Mouse (Mus musculus): ENCODE measurements at regions not wholly inside any gene's neighbourhood (a gene's known extent, or its start where the extent isn't known, plus 50 kb on each side); places are given as distances from the start of the nearest gene placed in this dataset.

DNA sequence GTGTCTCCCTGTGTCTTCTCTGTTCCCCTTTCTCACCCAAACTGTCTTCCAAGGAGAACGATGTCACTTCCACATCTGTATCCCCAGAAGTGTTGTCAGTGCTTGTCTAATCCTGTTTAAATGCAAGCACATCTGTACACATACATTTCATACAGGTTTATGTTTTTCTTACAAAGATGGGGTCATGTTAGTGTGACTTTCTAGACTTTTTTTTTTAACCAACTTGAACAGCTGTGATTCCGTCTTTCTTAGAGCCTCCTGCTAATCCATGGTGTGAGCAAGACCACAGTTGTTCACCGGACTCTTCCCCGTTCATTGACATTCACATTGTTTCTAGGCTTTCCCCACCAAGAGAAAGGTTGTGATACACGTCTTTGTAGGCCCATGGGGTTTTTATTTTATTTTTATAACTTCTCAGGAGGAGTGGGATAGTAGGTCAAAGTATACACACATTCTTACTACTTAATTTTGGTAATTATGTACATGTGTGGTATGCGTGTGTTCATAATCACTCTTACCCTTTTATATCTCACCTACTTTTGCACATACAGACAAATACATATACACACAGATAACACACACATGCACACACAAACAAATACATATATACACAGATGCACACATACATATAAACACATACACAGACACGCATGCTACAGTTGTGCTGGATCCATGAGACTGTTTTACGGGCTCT lies 100.6 kb upstream of the Cpm start:
- in situ Hi-C loops (cut with MboI, MseI), result no loop called here

DNA sequence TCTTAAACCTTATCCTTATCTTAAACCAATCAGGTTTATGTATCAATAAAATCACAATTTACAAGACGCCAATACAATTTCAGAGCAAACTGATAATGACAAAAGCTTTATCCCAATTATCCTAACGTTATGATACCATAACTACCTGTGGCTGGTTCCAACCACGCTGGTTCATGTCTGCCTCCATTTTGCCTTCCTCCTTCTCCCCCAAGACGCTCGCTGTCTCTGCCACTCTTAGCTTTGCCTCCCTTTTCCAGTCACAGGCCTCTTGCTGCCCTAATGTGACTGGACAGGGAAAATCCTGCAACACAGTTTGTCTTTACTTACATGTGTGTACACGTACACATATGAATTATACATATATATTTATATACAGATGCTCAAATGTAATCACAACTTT lies 101.3 kb upstream of the Cpm start:
- in situ Hi-C loops (cut with MboI, MseI), result no loop called here

DNA sequence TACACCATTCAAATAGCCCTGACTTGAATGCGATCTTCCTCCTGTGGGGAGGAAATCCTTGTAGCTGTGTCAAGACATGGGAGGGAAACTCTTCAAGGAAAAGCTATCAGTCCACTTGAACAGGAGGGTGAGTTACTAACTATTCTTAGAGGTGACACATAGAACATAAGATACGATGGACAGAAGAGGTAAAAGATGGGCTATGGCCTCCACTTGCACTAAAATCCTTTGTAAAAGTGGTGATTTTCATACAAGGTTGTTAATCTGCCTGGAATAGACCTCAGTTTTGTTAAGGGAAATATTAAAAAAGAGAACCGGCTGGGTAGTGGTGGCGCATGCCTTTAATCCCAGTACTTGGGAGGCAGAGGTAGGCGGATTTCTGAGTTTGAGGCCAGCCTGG lies 102.1 kb upstream of the Cpm start:
- in situ Hi-C loops (cut with MboI, MseI), result no loop called here

DNA sequence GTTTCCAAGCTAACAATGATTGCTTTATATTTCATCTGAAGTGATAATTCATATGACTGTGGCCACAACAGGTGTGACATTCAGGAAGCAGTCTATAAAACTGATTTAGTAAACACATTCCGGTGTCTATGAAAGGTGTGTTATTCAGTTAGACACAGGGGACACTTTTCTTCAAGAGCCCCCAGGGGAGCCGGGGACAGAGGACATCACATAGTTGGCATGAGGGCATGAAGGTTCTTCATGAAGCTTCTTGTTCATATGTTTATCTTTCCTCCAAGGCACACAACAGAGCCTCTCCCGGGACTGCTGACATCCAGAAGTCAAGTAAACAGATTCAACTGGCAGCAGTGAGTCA lies 102.5 kb upstream of the Cpm start:
- in situ Hi-C loops (cut with MboI, MseI), result no loop called here

DNA sequence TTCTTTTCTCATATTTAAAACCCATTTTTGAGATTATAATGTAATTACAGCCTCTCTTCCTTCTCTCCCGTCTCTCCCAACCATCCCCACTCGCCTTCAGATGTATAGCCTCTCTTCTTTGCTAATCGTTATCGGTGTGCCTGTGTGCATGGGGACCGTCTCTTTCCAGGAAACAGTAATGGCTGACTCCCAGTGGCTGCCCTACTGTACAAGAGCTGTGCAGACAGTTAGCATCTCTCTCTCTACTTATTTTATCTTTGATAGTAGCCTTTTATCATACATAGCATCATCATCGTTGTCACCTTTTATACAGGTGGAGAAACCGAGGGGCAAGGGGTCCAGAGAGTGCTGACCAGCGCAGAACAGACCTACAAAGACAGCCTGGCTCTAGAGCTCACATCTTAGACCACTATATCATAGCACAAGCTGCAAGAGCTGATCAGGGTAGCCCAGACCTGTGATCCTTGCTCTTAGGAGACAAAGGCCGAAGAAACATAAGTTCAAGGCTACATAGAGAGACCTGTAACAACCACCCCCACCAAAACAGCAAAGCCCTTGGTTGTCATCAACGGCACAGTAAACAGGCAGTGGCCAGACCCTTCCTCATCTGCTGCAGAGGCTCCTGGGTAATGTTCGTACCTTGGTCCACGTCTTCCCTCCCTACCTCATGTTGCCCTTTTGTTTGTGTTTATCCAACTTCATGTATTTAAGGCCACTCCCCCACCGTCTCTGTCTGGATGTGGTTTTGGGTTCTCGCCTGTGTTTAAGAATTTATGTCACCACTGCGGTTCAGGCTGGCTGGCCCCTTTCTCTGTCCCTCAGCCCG lies 103.1 kb upstream of the Cpm start:
- in situ Hi-C loops (cut with MboI, MseI), result no loop called here

DNA sequence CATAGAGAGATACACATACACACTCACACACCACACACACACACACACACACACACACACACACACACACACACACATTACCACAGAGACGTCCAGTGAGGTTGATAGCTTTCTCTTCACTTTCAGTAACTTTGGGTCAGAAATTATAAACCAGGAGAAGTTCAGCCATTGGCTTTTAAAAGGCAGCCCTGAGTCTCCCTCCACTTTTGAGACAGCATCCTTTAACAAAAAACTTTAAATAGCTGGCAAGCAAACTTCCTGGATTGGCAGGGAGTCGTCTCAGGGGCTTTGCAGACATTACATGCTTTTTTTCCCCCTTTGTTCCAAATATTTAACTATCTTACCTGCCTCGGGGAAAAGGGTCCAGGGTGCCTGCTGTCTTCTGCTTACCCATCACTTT lies 103.7 kb upstream of the Cpm start:
- in situ Hi-C loops (cut with MboI, MseI), result no loop called here

DNA sequence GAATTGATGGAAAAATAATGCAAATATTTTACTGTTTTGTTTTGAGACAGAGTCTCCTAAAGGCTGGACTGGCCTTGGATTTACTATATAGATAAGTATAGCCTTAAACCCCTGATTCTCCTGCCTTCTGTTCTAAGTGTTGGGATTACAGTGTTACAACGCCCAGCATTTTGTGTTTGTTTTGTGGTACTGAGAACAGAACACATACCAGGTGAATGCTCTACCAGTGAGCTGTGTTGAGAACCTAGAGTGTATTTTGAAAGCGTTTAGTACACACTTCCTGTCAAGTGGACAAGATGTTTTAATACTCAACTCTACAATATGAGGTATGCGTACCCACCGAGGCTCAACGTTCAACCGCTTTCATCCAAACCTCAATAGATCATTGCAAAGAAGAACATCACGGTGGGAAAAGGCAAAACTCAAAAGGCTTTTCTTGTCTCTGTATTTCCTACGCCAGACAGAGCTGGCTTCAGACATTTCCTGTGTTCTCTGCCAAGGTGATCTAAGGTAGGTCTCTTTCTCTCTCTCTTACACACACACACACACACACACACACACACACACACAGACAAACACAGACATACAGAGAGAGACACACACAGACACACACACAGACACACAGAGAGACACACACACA lies 104.3 kb upstream of the Cpm start:
- in situ Hi-C loops (cut with MboI, MseI), result no loop called here

DNA sequence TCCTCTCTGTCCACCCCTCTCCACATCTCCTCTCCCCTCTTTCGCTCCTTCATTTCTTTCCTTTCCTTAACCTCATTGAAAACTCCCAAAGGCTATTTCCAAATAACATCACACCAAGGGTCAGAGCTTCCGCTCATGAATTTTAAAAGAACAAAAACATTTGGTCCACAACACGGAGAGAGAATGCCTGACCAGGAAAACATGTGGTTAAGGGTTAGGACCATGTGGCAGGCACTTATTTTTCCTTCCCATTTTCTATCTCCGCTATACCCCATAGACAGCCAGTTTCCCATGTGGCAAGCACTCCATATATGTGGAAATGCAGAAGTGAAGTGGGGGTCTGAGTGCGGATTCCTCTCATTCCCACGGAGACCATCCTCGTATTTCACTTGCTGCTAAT lies 105.2 kb upstream of the Cpm start:
- in situ Hi-C loops (cut with MboI, MseI), result no loop called here

DNA sequence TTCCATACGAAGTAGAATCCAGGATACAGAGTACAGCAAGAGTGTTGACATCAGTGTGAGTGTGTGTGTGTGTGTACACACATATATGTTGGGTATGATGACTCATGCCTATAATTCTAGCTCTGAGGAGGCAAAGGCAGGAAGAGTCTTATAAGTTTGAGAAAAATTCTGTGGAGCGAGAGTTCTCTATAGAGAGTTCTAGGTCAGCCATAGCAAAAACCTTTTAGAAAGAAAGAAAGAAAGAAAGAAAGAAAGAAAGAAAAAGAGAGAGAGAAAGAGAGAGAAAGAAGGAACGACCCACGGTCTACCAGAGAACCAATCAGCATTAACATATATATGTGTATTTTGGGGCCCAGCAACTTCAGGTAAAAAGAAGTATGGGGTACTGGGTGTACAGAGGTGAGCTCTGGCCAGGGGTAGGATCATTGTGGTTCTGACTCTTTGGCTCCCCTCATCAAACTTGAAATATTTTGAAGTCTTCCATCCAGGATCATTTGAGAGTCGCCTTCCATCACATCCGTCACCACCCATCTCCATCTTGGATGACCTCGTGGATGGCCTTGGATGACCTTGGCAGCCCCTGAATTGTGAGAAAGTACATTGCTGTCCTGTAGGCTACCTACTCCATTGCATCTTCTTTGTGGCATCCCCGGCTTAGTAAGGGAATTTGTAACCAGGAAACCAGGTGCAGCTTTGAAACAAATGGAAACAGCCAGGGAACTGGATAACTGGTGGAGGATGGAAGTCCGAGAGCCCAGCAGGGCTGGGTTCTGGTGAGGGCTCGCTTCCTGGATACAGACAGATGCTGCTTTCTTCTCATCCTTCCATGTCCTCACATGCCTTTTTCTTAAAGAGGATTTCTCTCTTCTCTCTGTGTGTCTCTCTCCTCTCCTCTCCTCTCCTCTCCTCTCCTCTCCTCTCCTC lies 106.1 kb upstream of the Cpm start:
- in situ Hi-C loops (cut with MboI, MseI), result no loop called here

DNA sequence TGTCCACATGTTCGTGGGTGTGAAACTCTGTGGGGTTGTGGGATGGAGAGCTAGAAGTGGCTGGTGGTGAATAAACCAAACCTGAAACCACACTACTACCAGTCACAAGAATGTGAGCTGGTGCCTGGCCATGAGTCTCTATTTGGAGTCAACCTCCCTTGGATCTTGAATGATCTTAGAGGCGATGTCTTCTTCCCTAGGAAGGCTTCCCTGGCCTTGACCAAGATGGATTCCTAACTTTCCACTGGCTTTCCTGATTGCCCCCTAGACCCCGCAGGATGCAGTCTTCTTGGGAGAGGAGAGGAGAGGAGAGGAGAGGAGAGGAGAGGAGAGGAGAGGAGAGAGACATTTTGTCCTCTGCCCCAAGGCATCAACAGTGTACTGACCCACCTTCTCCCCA lies 106.9 kb upstream of the Cpm start:
- in situ Hi-C loops (cut with MboI, MseI), result no loop called here

DNA sequence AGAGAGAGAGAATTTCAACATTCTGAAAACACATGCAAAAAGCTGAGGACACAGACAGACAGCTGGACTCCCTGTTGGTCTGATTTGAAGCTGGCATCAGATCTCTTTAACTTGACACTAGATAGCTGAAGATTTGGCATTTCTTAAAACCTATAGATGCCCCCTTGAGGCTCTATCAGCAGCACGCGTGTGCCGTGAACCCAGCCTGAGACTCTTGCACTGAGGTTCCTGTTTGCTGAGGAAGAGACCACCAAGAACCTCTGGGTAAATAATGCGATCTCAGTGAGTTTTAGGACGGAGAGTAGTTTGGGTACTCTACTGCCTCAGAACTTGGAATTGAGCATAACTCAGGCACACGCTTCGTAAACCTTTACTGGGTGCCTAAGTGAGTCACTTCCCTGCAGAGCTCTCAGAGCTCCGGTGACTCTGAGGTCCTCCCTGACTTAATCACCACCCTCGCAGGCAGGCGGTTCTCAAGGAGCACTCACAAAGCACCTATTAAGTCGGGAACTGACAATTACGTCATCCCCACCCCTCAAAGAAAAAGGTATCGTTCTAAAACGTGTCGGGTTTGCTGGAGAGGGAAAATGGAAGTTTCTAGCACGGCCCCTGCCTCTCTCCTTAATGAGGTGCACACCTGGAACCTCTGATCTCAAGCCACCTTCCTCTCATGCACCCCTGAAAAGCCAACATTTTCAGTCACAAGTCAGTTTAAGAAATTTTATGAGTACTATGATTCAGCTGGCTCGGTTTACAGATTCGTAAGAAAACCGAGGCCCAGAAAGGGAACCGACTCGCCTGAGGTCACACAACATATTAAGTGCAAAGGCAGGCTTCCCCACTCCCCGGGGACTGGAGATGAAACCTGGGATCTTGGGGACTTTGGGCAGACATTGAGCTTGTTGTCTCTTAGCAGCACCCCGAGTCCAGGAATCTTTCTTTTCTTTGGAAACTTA lies 107.7 kb upstream of the Cpm start:
- in situ Hi-C loops (cut with MboI, MseI), result no loop called here

DNA sequence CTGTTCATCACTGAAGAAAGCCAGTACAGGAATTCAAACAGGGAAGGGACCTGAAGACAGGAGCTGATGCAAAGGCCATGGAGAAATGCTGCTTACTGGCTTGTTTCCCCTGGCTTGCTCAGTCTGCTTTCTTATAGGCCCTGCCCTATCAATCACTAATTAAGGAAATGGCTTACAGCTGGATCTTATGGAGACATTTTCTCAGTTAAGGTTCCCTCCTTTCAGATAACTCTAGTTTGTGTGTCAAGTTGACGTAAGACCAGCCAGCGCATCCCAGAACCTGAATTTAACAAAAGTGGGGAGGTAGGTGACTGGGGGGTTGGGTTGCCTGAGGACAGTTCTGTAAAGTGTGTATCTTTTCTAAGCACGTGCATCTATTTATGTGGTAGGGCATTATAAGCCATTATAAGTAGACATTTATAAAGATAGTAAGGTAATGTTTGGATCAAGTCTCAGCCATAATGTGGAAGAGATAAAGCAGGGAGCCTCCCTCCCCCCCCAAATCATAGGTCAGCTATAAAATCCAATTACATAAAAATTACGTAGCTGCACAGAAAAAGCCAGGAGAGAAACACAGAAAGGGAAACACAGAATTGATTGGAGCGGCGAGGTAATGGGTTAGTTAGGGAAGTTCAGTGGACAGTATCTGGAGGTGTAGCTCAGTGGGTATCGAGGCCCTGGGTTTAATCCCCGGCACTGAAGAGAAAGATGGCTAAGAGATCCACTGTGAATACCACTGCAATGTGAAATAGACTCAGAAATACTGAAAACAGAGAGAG lies 108.6 kb upstream of the Cpm start:
- in situ Hi-C loops (cut with MboI, MseI), result no loop called here

DNA sequence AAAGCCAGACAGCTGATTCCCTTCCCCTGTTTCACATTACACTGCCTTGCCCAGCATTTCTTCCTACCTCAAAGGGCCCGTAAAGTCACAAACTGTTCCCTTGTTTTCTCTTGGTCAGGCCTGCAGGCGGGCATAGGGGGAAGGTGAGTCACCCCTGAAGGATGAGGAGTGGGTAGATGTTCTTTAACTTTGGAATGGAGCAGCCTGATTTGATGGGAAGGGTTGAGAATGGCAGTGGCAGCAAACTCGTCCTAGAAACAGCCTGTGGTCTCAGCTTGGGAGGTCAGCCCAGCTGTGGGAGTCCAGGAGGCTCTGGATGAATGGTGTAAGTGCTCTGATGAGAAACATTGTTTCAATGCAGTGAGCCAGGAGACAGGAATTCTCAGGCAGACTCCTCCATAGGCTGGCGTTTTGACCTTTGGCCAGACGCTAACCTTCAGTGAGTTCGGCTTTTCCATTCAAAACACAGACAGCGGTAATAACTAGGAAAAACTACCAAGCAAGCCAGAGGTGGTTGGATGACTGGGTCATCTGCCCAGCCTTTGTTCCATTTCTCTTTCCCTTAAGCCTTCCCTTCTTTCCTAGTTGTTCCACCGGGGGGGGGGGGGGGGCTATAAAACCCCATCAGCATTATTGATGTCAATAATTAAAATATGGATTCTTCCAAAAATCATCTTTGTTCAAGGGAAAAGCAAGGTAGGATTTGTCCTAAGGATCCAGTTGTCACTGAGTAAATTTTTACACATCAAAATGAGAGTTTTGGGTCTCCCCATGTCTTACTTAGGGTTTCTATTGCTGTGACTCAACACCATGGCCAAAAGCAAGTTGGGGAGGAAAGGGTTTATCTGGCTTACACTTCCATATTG lies 109.4 kb upstream of the Cpm start:
- in situ Hi-C loops (cut with MboI, MseI), result no loop called here

DNA sequence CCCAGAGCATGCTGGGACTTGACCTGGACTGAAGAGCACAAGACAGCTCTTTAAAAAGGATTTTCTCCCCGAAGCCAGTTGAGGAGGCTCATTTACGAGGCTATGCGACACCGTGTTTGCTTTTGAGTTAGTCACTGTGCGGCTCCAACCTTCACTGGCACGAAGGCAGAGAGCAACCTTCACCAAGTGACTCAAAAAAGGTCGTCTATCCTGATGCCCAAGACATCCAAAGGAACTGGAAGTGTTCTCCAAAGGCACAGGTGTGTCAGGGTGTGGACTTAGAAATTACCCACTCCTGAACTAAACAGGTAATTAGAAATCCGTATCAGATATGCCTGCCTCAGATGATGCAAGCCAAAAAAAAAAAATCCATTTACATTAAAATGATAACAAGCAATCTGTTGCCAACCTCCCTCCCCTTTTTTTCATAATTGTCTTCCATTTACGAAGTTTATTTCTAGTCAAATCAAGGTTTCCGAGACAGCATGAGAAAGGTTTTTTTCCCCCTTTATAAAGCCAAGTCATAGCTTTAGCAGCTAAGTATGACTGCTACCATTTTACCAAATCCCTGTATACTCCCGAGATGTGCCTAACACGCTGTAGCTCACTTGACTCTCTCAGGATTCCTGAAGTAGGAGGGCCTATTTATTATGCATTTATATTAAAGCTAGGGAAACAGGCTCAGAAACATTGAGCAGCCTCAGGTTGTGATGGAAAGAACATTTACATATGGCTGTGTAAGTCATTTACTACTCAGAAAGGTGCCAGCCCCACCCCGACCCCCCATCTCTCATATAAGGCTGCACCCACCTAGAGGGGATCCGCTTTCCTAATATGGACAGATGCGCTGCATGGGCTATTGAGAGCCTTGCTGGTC lies 110.3 kb upstream of the Cpm start:
- in situ Hi-C loops (cut with MboI, MseI), result no loop called here

DNA sequence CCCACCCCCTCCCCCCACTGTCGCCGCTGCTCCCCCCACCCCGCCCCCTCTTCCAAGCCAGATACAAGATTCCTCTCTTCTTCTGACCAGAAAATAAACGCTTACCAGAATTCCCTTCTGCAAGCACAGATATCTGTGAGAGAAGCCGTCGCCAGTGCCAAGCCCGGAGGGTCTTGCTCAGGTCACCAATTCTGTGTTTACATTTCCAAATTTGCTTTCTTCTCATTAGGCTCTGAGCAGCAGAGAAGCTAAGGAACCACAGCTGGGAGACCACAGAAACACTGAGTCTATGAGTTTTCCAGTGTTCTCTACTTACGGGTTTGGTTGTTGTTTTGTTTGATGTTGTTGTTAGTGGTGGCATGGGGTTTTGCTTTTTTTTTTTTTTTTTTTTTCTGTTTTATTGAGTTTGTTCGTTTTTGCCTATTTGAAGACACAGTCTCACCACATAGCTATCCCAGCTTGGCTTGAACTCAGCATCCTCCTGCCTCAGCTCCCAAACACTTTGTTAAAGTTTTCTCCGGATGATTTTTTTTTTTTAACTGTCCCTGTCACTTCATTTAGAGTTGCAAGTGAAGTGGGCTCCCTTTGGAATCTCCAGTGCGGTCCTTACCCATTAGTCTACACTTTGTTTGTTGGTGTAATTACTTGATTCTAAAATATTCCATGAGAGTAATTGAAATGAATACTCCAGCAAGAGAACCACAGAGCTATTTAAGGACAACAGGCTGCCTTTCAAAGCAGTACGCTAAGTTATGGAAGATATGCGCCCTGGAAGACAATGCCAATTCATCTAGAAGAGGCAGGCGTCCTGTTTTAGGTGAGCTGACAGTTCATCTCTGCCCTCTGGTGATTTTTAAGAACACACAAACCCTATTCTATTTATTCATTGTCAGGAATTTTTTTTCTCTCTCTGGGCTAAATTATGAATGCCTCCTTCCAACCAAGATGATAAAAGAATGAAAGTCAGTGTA lies 111.2 kb upstream of the Cpm start:
- in situ Hi-C loops (cut with MboI, MseI), result no loop called here

DNA sequence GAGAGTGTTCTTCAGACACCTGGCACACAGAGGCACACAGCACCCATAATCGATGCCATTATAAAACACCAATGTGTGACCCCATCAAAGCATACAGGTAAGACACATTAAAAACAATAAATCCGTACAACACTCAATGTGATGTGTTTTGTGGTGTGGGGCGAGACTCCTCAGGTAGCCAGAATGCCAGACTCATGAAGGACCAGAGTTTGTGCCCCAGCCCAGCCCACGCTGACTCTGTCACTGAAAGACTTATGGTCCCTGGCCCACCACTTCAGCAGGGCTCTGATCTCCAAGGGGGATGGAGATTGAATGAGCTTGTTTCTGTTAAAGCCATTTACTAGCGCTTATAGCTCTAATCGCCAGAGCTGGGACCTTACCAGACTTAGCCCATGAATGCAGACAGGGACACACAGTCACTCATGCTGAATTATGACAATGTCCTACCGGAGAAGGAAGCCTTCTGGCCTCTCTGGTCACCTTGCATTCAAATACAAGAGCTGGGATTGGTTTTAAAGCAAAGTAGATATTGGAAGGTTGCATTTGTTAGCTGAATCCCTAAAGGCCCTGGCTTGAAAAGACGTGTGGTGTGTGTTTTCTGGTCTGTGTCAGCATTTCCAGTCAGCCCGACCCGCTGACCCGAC lies 112.1 kb upstream of the Cpm start:
- in situ Hi-C loops (cut with MboI, MseI), result no loop called here
